Mouse (Mus musculus) kidney, embryonic 15.5 days (tissue): Measurements from ENCODE around the gene Lpar5. TPM values are rescaled to one million over a fixed set of nuclear protein-coding genes. Genes with fewer than 3 reads are reported as not detected.
A peak's percentile ranks its signal among the peaks of the same experiment; 100 is the strongest.

ENCODE experiments used
- ATAC-seq: fragments of 200-750 bp; cut with Nextera tagmentation; replicated peaks from 2 replicates; pipeline ENCODE4 v1.8.0; 2017; ENCODE audit warnings: moderate TSS enrichment; ENCODE audit not compliant: low FRiP score
- H3K27ac ChIP-seq: fragments of 300-500 bp; sonication (generic); 2 replicates; pipeline ENCODE4 v1.5.1; 2015; ENCODE audit warnings: mild to moderate bottlenecking, inconsistent platforms
- H3K27me3 ChIP-seq: fragments of 300-500 bp; sonication (generic); 2 replicates; pipeline ENCODE4 v1.6.1; 2015; ENCODE audit warnings: inconsistent platforms
- H3K36me3 ChIP-seq: fragments of 300-500 bp; sonication (generic); 2 replicates; pipeline ENCODE4 v1.6.1; 2015; ENCODE audit warnings: inconsistent platforms
- H3K4me1 ChIP-seq: fragments of 300-500 bp; sonication (generic); 2 replicates; pipeline ENCODE4 v1.6.1; 2015; ENCODE audit warnings: inconsistent platforms
- H3K4me2 ChIP-seq: fragments of 300-500 bp; sonication (generic); 2 replicates; pipeline ENCODE4 v1.6.1; 2015; ENCODE audit warnings: moderate library complexity, mild to moderate bottlenecking, inconsistent platforms
- H3K4me3 ChIP-seq: fragments of 300-500 bp; sonication (generic); replicated peaks from 2 replicates; pipeline ENCODE4 v1.5.1; 2015; ENCODE audit warnings: mild to moderate bottlenecking, inconsistent platforms
- H3K9ac ChIP-seq: fragments of 300-500 bp; sonication (generic); 2 replicates; pipeline ENCODE4 v1.6.1; 2015; ENCODE audit warnings: mild to moderate bottlenecking, inconsistent platforms
- H3K9me3 ChIP-seq: fragments of 300-500 bp; sonication (generic); replicated peaks from 2 replicates; pipeline ENCODE4 v1.6.1; 2016; ENCODE audit warnings: inconsistent platforms
- whole genome bisulfite sequencing: fragments of 180-500 bp; shearing (Covaris S2); methylation state at CpG from one replicate; pipeline ENCODE4 v1.1.7; 2015; ENCODE audit warnings: mixed read lengths; 5-methylcytosine and 5-hydroxymethylcytosine counted together
- polyA plus RNA-seq: library from polyadenylated mRNA; unstranded; fragments of >200 nt; fragmentation: Nextera tagmentation; extraction: Ambion mirVana; gene quantifications from 2 replicates; pipeline ENCODE4 v1.2.1, GENCODE M21; 2015

Lpar5 gene
- polyA plus RNA-seq, 1 experiment from 2014 or later: 0.55 TPM

GRCm38 (mm10) chr6:125088561-125089321 lies 21.0 kb downstream of the Lpar5 start:
- Histone ChIP-seq H3K4me1 (peaks cover 36% of the 10 kb centered on the region), H3K9ac (no peak overlapping the region), H3K27me3 (no peaks in the 10 kb centered on the region), H3K4me3 (peak overlapping the region; percentile 1; the same call in 1 of the 2 replicates), H3K9me3 (no peaks in the 10 kb centered on the region), H3K4me2 (peak overlapping the region; percentile 56), H3K27ac (peak overlapping the region; percentile 97), H3K36me3 (no peaks in the 10 kb centered on the region)
- 1% methylated on average over 20 of the region's 20 CpGs for WGBS
- peak; percentile 91 for ATAC-seq

- Histone ChIP-seq H3K36me3 (no peaks in the 10 kb centered on the region), H3K4me2 (peak overlapping the region; percentile 56), H3K9ac (peak overlapping the region; percentile 41), H3K9me3 (no peaks in the 10 kb centered on the region), H3K4me1 (peaks cover 33% of the 10 kb centered on the region), H3K27ac (peak overlapping the region; percentile 97), H3K4me3 (peak overlapping the region; percentile 23), H3K27me3 (no peaks in the 10 kb centered on the region)
- 2% methylated on average over 15 of the region's 15 CpGs for WGBS
- ATAC-seq: peak; percentile 74
Measured at GRCm38 (mm10) chr6:125089521-125090321, 22.0 kb downstream of the Lpar5 start.

GRCm38 (mm10) chr6:125090341-125091085 lies 22.8 kb downstream of the Lpar5 start:
- peak overlapping the region; percentile 97 for H3K27ac ChIP-seq
- H3K9me3 ChIP-seq: no peaks in the 10 kb centered on the region
- H3K4me2 ChIP-seq: peak overlapping the region; percentile 56
- H3K4me1 ChIP-seq: peaks cover 41% of the 10 kb centered on the region
- peak; percentile 0; the same call in 1 of the 2 replicates for ATAC-seq
- H3K27me3 ChIP-seq: no peaks in the 10 kb centered on the region
- H3K36me3 ChIP-seq: no peaks in the 10 kb centered on the region
- H3K9ac ChIP-seq: 0 out of 2 replicates have a peak overlapping the region, but pooled peaks have one; percentile 36
- 53% methylated on average over 10 of the region's 10 CpGs for WGBS
- H3K4me3 ChIP-seq: peak overlapping the region; percentile 23

GRCm38 (mm10) chr6:125092372-125092771 lies 24.7 kb downstream of the Lpar5 start:
- H3K9ac ChIP-seq: no peak overlapping the region
- H3K27me3 ChIP-seq: no peaks in the 10 kb centered on the region
- no peaks in the 10 kb centered on the region for H3K36me3 ChIP-seq
- H3K4me1 ChIP-seq: peaks cover 47% of the 10 kb centered on the region
- peak overlapping the region; percentile 57 for H3K27ac ChIP-seq
- ATAC-seq: no peak
- H3K4me3 ChIP-seq: no peak overlapping the region
- 89% methylated on average over 5 of the region's 5 CpGs for WGBS
- no peaks in the 10 kb centered on the region for H3K9me3 ChIP-seq
- H3K4me2 ChIP-seq: no peak overlapping the region

GRCm38 (mm10) chr6:125094843-125095242 lies 27.1 kb downstream of the Lpar5 start:
- Histone ChIP-seq H3K9ac (no peak overlapping the region), H3K27ac (peak overlapping the region; percentile 99), H3K4me3 (no peak overlapping the region), H3K27me3 (no peaks in the 10 kb centered on the region), H3K9me3 (no peaks in the 10 kb centered on the region), H3K4me1 (peaks cover 51% of the 10 kb centered on the region), H3K4me2 (no peak overlapping the region), H3K36me3 (peaks cover 19% of the 10 kb centered on the region)
- WGBS: 28% methylated on average over 3 of the region's 3 CpGs
- no peak for ATAC-seq

- ATAC-seq: peak; percentile 79
- 2% methylated on average over 45 of the region's 45 CpGs for WGBS
Measured at GRCm38 (mm10) chr6:125095391-125096278, 27.9 kb downstream of the Lpar5 start, which contains the start of gene Chd4. TSS of gene Chd4 (plus strand) at chr6:125095981.

GRCm38 (mm10) chr6:125096279-125096596 lies 28.5 kb downstream of the Lpar5 start:
- ATAC-seq: no peak; the same call in 1 of the 2 replicates
- H3K9ac ChIP-seq: peak overlapping the region; percentile 85
- H3K36me3 ChIP-seq: peaks cover 33% of the 10 kb centered on the region
- H3K27me3 ChIP-seq: no peaks in the 10 kb centered on the region
- WGBS: 0% methylated on average over 12 of the region's 32 CpGs
- peak overlapping the region; percentile 99 for H3K27ac ChIP-seq
- H3K4me3 ChIP-seq: peak overlapping the region; percentile 97
- no peaks in the 10 kb centered on the region for H3K9me3 ChIP-seq
- peaks cover 52% of the 10 kb centered on the region for H3K4me1 ChIP-seq
- H3K4me2 ChIP-seq: peak overlapping the region; percentile 87

More at GRCm38 (mm10) chr6:125095391-125096278, 27.9 kb downstream of the Lpar5 start, which contains the start of gene Chd4:
- peak within 1 kb of the TSS; percentile 85 for H3K9ac ChIP-seq
- no peaks in the 10 kb centered on the region for H3K27me3 ChIP-seq
- H3K4me2 ChIP-seq: peak within 1 kb of the TSS; percentile 87
- peaks cover 27% of the 10 kb centered on the region for H3K36me3 ChIP-seq
- no peaks in the 10 kb centered on the region for H3K9me3 ChIP-seq
- peak within 1 kb of the TSS; percentile 97 for H3K4me3 ChIP-seq
- peak within 1 kb of the TSS; percentile 99 for H3K27ac ChIP-seq
- H3K4me1 ChIP-seq: peaks cover 51% of the 10 kb centered on the region

GRCm38 (mm10) chr6:125096597-125097345 lies 29.1 kb downstream of the Lpar5 start:
- ATAC-seq: peak; percentile 65
- WGBS: under 1% methylated on average over 43 of the region's 44 CpGs

GRCm38 (mm10) chr6:125097346-125097689 lies 29.6 kb downstream of the Lpar5 start:
- Histone ChIP-seq H3K4me1 (peaks cover 54% of the 10 kb centered on the region), H3K27me3 (no peaks in the 10 kb centered on the region), H3K9me3 (no peaks in the 10 kb centered on the region), H3K36me3 (peaks cover 44% of the 10 kb centered on the region), H3K9ac (peak overlapping the region; percentile 85), H3K4me2 (peak overlapping the region; percentile 87), H3K27ac (peak overlapping the region; percentile 99), H3K4me3 (peak overlapping the region; percentile 97)
- ATAC-seq: peak; percentile 19
- under 1% methylated on average over 12 of the region's 12 CpGs for WGBS

More at GRCm38 (mm10) chr6:125096597-125097345, 29.1 kb downstream of the Lpar5 start:
- Histone ChIP-seq H3K9ac (peak overlapping the region; percentile 85), H3K4me3 (peak overlapping the region; percentile 97), H3K9me3 (no peaks in the 10 kb centered on the region), H3K27me3 (no peaks in the 10 kb centered on the region), H3K27ac (peak overlapping the region; percentile 99), H3K36me3 (peaks cover 38% of the 10 kb centered on the region), H3K4me1 (peaks cover 54% of the 10 kb centered on the region), H3K4me2 (peak overlapping the region; percentile 87)

GRCm38 (mm10) chr6:125097951-125098350 lies 30.2 kb downstream of the Lpar5 start:
- Histone ChIP-seq H3K4me1 (peaks cover 54% of the 10 kb centered on the region), H3K27me3 (no peaks in the 10 kb centered on the region), H3K36me3 (peaks cover 50% of the 10 kb centered on the region), H3K9ac (peak overlapping the region; percentile 85), H3K4me3 (peak overlapping the region; percentile 97), H3K9me3 (no peaks in the 10 kb centered on the region), H3K4me2 (peak overlapping the region; percentile 87), H3K27ac (peak overlapping the region; percentile 99)
- 17% methylated on average over 8 of the region's 8 CpGs for WGBS
- no peak for ATAC-seq
